Mouse (Mus musculus) stomach, embryonic 16.5 days (tissue): ENCODE measurements around the gene Atraid. TPM values are rescaled to one million over a fixed set of nuclear protein-coding genes. Genes with fewer than 3 reads are reported as not detected.

Source experiments
- polyA plus RNA-seq: library from polyadenylated mRNA; unstranded; fragments of >200 nt; fragmentation: Nextera tagmentation; extraction: Ambion mirVana; gene quantifications from 2 replicates; pipeline ENCODE4 v1.2.1, GENCODE M21; 2015

The Atraid gene
- polyA plus RNA-seq, 1 experiment from 2014 or later, result 167 TPM

Other genes starting within 250 kb of the Atraid start
- gene Mapre3, start 233.7 kb upstream of the Atraid start, polyA plus RNA-seq, result 15.1 and 20.0 TPM in 2 replicates
- gene Tmem214, start 180.3 kb upstream of the Atraid start, polyA plus RNA-seq, result 85.7 and 93.7 TPM in 2 replicates
- gene Agbl5, start 159.6 kb upstream of the Atraid start, polyA plus RNA-seq, result 16.7 and 18.4 TPM in 2 replicates
- gene Ost4, start 140.5 kb upstream of the Atraid start, polyA plus RNA-seq, result 434 and 465 TPM in 2 replicates
- gene Emilin1, start 134.9 kb upstream of the Atraid start, polyA plus RNA-seq, result 245 and 257 TPM in 2 replicates
- gene Khk, start 126.9 kb upstream of the Atraid start, polyA plus RNA-seq, result 28.8 and 31.8 TPM in 2 replicates
- 12.3 and 14.3 TPM in 2 replicates for gene Cgref1, start 102.7 kb upstream of the Atraid start, polyA plus RNA-seq
- 131 and 154 TPM in 2 replicates for gene Preb, start 88.0 kb upstream of the Atraid start, polyA plus RNA-seq
- 0.99 and 1.1 TPM in 2 replicates for gene Tcf23, start 79.7 kb upstream of the Atraid start, polyA plus RNA-seq
- gene Slc5a6, start 612 bp downstream of the Atraid start, polyA plus RNA-seq, result 9.5 and 10.3 TPM in 2 replicates
- gene Cad, start 6.5 kb downstream of the Atraid start, polyA plus RNA-seq, result 26.0 and 26.8 TPM in 2 replicates
- gene Dnajc5g, start 58.0 kb downstream of the Atraid start, polyA plus RNA-seq, result not detected in 2 replicates
- 0.25 and 0.30 TPM in 2 replicates for gene Slc30a3, start 59.9 kb downstream of the Atraid start, polyA plus RNA-seq
- gene Trim54, start 68.4 kb downstream of the Atraid start, polyA plus RNA-seq, result 5.9 TPM in 1 of 2 replicates, not detected in the other
- gene Ucn, start 90.5 kb downstream of the Atraid start, polyA plus RNA-seq, result not detected in 2 replicates
- gene Mpv17, start 105.9 kb downstream of the Atraid start, polyA plus RNA-seq, result 61.7 and 63.8 TPM in 2 replicates
- 1.2 and 2.0 TPM in 2 replicates for gene Gm29609, start 131.6 kb downstream of the Atraid start, polyA plus RNA-seq
- gene Gtf3c2, start 131.8 kb downstream of the Atraid start, polyA plus RNA-seq, result 68.1 and 69.4 TPM in 2 replicates
- 129 and 131 TPM in 2 replicates for gene Snx17, start 144.9 kb downstream of the Atraid start, polyA plus RNA-seq
- 66.5 and 66.7 TPM in 2 replicates for gene Eif2b4, start 145.1 kb downstream of the Atraid start, polyA plus RNA-seq
- 4.1 and 5.2 TPM in 2 replicates for gene Zfp513, start 154.0 kb downstream of the Atraid start, polyA plus RNA-seq
- 107 and 108 TPM in 2 replicates for gene Ppm1g, start 172.4 kb downstream of the Atraid start, polyA plus RNA-seq
- gene Nrbp1, start 192.6 kb downstream of the Atraid start, polyA plus RNA-seq, result 146 and 158 TPM in 2 replicates
- 0.45 TPM in 1 of 2 replicates, not detected in the other for gene Gm9970, start 192.9 kb downstream of the Atraid start, polyA plus RNA-seq
- gene Krtcap3, start 203.4 kb downstream of the Atraid start, polyA plus RNA-seq, result 64.2 and 76.1 TPM in 2 replicates
- 34.6 and 35.1 TPM in 2 replicates for gene Ift172, start 242.8 kb downstream of the Atraid start, polyA plus RNA-seq
- gene Fndc4, start 247.8 kb downstream of the Atraid start, polyA plus RNA-seq, result 23.0 and 23.7 TPM in 2 replicates
- gene Gckr, start 249.1 kb downstream of the Atraid start, polyA plus RNA-seq, result 0.89 and 1.3 TPM in 2 replicates